Mouse (Mus musculus) kidney, adult 8-10 months (tissue): ENCODE measurements around the gene Cbfa2t3.

Source experiments
- DNase-seq, 2 experiments: peaks; one replicate each; pipeline ENCODE4 v3.0.0; 2022

Cbfa2t3 gene

GRCm38 (mm10) chr8:122685097-122685861, 13.6 kb downstream of the Cbfa2t3 start:
- no peak for DNase-seq

GRCm38 (mm10) chr8:122682820-122683219, 16.1 kb downstream of the Cbfa2t3 start:
- DNase-seq: no peak

GRCm38 (mm10) chr8:122680171-122680570, 18.7 kb downstream of the Cbfa2t3 start:
- DNase-seq: no peak

- DNase-seq: no peak
These were observed 19.5 kb downstream of the Cbfa2t3 start for GRCm38 (mm10) chr8:122679325-122679920.

GRCm38 (mm10) chr8:122678896-122679210, 20.1 kb downstream of the Cbfa2t3 start:
- no peak for DNase-seq

- DNase-seq: peak; percentile 53 to 64
These were observed 20.6 kb downstream of the Cbfa2t3 start for GRCm38 (mm10) chr8:122678061-122678895.

- no peak for DNase-seq
These were observed 21.4 kb downstream of the Cbfa2t3 start for GRCm38 (mm10) chr8:122677481-122678021.

- peak; percentile 48 to 70 for DNase-seq
These were observed 22.1 kb downstream of the Cbfa2t3 start for GRCm38 (mm10) chr8:122676621-122677480.

- no peak for DNase-seq
These were observed 23.1 kb downstream of the Cbfa2t3 start for GRCm38 (mm10) chr8:122675596-122676420.

- DNase-seq: no peak
These were observed 23.9 kb downstream of the Cbfa2t3 start for GRCm38 (mm10) chr8:122674999-122675398.

GRCm38 (mm10) chr8:122673989-122674388, 24.9 kb downstream of the Cbfa2t3 start:
- no peak for DNase-seq

GRCm38 (mm10) chr8:122671894-122672293, 27.0 kb downstream of the Cbfa2t3 start:
- DNase-seq: no peak

GRCm38 (mm10) chr8:122670718-122671117, 28.2 kb downstream of the Cbfa2t3 start:
- DNase-seq: no peak

- no peak for DNase-seq
These were observed 28.9 kb downstream of the Cbfa2t3 start for GRCm38 (mm10) chr8:122670001-122670400.

GRCm38 (mm10) chr8:122669370-122669769, 29.5 kb downstream of the Cbfa2t3 start:
- no peak for DNase-seq

GRCm38 (mm10) chr8:122667854-122668253, 31.1 kb downstream of the Cbfa2t3 start:
- peak; percentile 45 to 47 for DNase-seq

GRCm38 (mm10) chr8:122666827-122667226, 32.1 kb downstream of the Cbfa2t3 start:
- no peak for DNase-seq

GRCm38 (mm10) chr8:122666338-122666764, 32.6 kb downstream of the Cbfa2t3 start:
- peak; percentile 37 to 62 for DNase-seq

GRCm38 (mm10) chr8:122665667-122666316, 33.1 kb downstream of the Cbfa2t3 start:
- peak; percentile 64 to 67 for DNase-seq

- peak; percentile 61 to 64 for DNase-seq
These were observed 33.7 kb downstream of the Cbfa2t3 start for GRCm38 (mm10) chr8:122665221-122665620.

GRCm38 (mm10) chr8:122663670-122664069, 35.2 kb downstream of the Cbfa2t3 start:
- no peak for DNase-seq
